In genomic region chr11:89100403-89100802, GRCm38 (mm10) we compare ENCODE assay signal across 8 mouse cellular contexts. TPM values are rescaled to one million over a fixed set of nuclear protein-coding genes. Genes with fewer than 3 reads are reported as not detected.
DNase-seq lines count a peak whose midpoint lies in the region; ATAC-seq and TF ChIP-seq lines count a peak whose summit lies in the region.

No protein-coding gene starts in this region.

- H3K27me3 ChIP-seq in hindbrain, embryonic 10.5 days (ENCODE audit: insufficient read depth, poor library complexity, severe bottlenecking) = peaks cover 24% of the 10 kb centered on the region
- H3K27me3 ChIP-seq in lung, embryonic 15.5 days = no peaks in the 10 kb centered on the region

- H3K9me3 ChIP-seq in hindbrain, embryonic 10.5 days = no peaks in the 10 kb centered on the region
- no peaks in the 10 kb centered on the region for H3K9me3 ChIP-seq in lung, embryonic 15.5 days

- no peak for TF ChIP-seq POLR2A in olfactory bulb, adult 2 months (IDR thresholded peaks at IDR 0.05; ENCODE audit: insufficient read depth, low read depth, low read length)

- peak; percentile 97 for TF ChIP-seq CTCF in olfactory bulb, adult 2 months (IDR thresholded peaks at IDR 0.05; ENCODE audit: insufficient read depth, low read depth, low read length)

- H3K4me2 ChIP-seq in lung, embryonic 15.5 days = peak overlapping the region; percentile 76

- peak; percentile 87 for DNase-seq in MN1 (ENCODE audit: low spot score)
- DNase-seq in cerebellum, adult 9-10 months = peak; percentile 86
- peak; percentile 82 for DNase-seq in hindbrain, embryonic 10.5 days (ENCODE audit: low spot score)
- peak; percentile 68 for DNase-seq in layer of hippocampus, adult 9-10 months (ENCODE audit: low spot score)
- peak; percentile 92 for DNase-seq in thymus, adult 18-20 months

- peaks cover 10% of the 10 kb centered on the region for H3K4me1 ChIP-seq in hindbrain, embryonic 10.5 days (replicated peaks)
- no peaks in the 10 kb centered on the region for H3K4me1 ChIP-seq in lung, embryonic 15.5 days
- H3K4me1 ChIP-seq in olfactory bulb, adult 2 months (ENCODE audit: control insufficient read depth, insufficient read depth, low read length) = 0 out of 2 replicates have a peak, but pooled peaks cover 3% of the 10 kb centered on the region

- 0 out of 2 replicates have a peak overlapping the region, but pooled peaks have one; percentile 37 for H3K9ac ChIP-seq in lung, embryonic 15.5 days

- ATAC-seq in frontal cortex, adult (ENCODE audit: low TSS enrichment) = peak; percentile 95
- ATAC-seq in lung, embryonic 15.5 days (ENCODE audit: borderline replicate concordance, extremely low read depth, low FRiP score, low TSS enrichment) = peak; percentile 78; the same call in 1 of the 2 replicates

- H3K27ac ChIP-seq in hindbrain, embryonic 10.5 days = no peak overlapping the region
- no peak overlapping the region for H3K27ac ChIP-seq in lung, embryonic 15.5 days
- H3K27ac ChIP-seq in olfactory bulb, adult 2 months (ENCODE audit: insufficient read depth, low read depth, low read length) = peak overlapping the region; percentile 2; the same call in 1 of the 2 replicates

- H3K36me3 ChIP-seq in hindbrain, embryonic 10.5 days = no peaks in the 10 kb centered on the region
- H3K36me3 ChIP-seq in lung, embryonic 15.5 days = no peaks in the 10 kb centered on the region

- 1% methylated on average over 9 of the region's 9 CpGs for WGBS in hindbrain, embryonic 10.5 days
- WGBS in lung, embryonic 15.5 days = 0% methylated on average over 9 of the region's 9 CpGs
- 5% methylated on average over 9 of the region's 9 CpGs for WGBS in olfactory bulb, adult 2 months

- peak overlapping the region; percentile 36 for H3K4me3 ChIP-seq in hindbrain, embryonic 10.5 days
- H3K4me3 ChIP-seq in lung, embryonic 15.5 days = peak overlapping the region; percentile 40
- no peak overlapping the region for H3K4me3 ChIP-seq in olfactory bulb, adult 2 months (ENCODE audit: insufficient read depth, low read depth, low read length)

RNA-seq across cellular contexts. Expression of gene Gm525, which starts 26.8 kb away (rescaled TPM):
- not detected in 2 replicates for polyA plus RNA-seq in hindbrain, embryonic 10.5 days (2016; fragmentation: Nextera tagmentation; extraction: Ambion mirVana)
- 0.53 and 2.2 TPM in 2 replicates for polyA plus RNA-seq in lung, embryonic 15.5 days (2015; fragmentation: Nextera tagmentation; extraction: Ambion mirVana)
- not detected in 2 replicates for polyA plus RNA-seq in olfactory bulb, adult 2 months (2012; ENCODE audit: insufficient read depth, insufficient read length, low replicate concordance, missing spikeins)

RNA-seq across cellular contexts. Expression of gene Dgke, which starts 33.8 kb away (rescaled TPM):
- 4.6 and 6.1 TPM in 2 replicates for polyA plus RNA-seq in hindbrain, embryonic 10.5 days (2016; fragmentation: Nextera tagmentation; extraction: Ambion mirVana)
- 5.5 and 5.8 TPM in 2 replicates for polyA plus RNA-seq in lung, embryonic 15.5 days (2015; fragmentation: Nextera tagmentation; extraction: Ambion mirVana)
- 99.2 TPM in 1 of 2 replicates, not detected in the other for polyA plus RNA-seq in olfactory bulb, adult 2 months (2012; ENCODE audit: insufficient read depth, insufficient read length, low replicate concordance, missing spikeins)
